Mouse (Mus musculus) T-helper 1 cell (primary cell): ENCODE results near the gene Pepd.

ENCODE experiments used
- in situ Hi-C: fragments of 300-600 bp; cut with MboI, MseI; formaldehyde crosslinking; loops from one replicate; pipeline ENCODE4 v1.15.1; 2025; ENCODE audit warnings: high pct_unique_total_duplicates

Pepd gene

DNA sequence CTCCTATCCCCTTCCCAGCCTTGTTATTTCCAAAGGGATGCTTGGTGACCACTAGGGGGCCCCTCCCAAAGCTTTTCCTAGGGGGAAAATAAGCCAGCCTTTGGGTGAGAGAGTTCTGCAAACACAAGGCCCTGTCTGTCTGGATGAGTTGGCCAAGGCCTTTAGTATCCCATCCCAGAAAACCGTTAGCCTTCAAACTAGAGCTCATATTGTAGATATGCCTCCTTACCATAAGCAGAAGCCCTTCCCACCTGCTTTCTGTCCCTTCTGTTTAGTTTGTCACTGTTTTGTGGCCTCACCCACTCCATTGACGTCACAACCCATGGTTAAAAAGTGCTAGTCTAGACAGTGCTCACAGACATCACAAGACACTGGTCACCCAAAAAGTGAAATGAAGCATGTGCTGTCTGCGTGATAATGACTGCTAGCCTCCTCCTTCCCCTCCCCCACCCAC is 114.7 kb downstream of the Pepd start:
- in situ Hi-C loops = no loop called here

DNA sequence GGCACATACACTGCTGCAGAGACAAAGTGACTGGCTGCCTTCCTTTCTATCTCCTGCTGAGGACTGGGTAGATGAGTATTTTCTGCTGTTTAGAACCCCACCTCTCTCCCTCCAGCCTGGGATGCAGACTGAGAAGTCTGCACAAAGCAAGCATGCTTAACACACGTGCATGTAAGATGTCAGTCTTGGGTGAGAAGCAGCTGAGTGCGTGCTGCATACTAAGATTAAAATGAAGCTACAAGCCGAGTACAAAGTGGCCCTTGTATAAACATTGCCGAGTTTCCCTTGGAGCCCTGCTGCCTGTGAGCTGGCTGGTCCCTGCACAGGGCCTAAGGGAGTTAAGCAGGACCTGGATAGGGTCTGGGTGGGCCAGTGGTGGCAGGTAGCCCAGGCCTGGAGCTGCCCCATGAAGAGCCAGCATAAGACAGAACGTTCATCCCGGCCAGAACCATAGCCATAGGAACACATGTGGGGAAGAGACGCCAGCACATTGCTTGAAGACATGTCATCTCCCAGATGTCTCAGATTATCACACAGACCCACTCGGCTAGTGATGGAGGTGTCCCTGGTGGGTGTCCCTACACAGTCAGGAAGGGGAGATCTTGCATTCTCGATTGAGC is 115.7 kb downstream of the Pepd start:
- in situ Hi-C loops = no loop called here

- in situ Hi-C loops = no loop called here
Observed at GRCm38 (mm10) chr7:35028559-35028958, 116.4 kb downstream of the Pepd start.

GRCm38 (mm10) chr7:35029228-35029627 is 117.0 kb downstream of the Pepd start:
- in situ Hi-C loops = no loop called here

- in situ Hi-C loops = loop anchor here (5.0 kb wide), 1 partner anchor 143 kb away; no protein-coding TSS in a partner anchor
Observed at GRCm38 (mm10) chr7:35029648-35030047, 117.5 kb downstream of the Pepd start.

DNA sequence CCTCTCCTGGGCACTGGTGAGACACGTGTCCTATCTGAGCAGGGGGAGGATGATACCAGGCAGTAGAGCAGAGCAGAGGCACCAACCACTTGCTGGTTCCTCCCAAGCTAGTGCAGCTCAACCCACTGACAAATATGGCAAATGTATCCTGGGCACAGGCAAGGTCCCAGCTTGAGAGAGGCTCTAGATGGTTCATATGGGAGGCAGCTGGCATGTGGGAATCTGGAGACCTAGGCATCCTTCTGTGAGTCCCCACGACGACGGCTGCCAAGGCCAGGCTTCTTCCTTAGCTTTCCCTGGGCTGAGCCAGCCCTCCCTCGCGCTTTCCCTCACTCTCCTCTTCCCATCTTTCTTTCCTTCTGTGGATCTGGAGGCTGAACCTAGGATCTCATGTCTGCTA is 118.4 kb downstream of the Pepd start:
- in situ Hi-C loops = loop anchor here (5.0 kb wide), 1 partner anchor 142 kb away; no protein-coding TSS in a partner anchor

- in situ Hi-C loops = no loop called here
Observed at GRCm38 (mm10) chr7:35035141-35035553, 123.0 kb downstream of the Pepd start.

DNA sequence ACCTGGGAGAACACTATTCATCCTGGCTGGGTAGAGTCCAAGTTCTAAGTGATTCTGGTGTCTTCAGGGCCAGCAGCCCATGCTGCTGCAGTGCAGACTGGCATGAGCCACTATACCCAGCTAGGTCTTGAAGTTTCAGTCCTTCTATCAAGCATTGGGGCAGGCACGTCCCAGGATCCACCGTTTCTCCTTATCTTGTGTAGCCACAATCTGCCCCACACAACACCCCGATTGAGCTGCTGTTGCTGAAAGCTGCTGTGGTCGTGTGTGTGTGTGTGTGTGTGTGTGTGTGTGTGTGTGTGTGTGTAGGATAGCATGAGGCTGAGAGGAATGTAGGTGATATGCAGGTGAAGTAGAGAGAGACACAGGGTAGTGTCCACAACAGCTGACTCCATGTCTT is 123.4 kb downstream of the Pepd start:
- in situ Hi-C loops = no loop called here

DNA sequence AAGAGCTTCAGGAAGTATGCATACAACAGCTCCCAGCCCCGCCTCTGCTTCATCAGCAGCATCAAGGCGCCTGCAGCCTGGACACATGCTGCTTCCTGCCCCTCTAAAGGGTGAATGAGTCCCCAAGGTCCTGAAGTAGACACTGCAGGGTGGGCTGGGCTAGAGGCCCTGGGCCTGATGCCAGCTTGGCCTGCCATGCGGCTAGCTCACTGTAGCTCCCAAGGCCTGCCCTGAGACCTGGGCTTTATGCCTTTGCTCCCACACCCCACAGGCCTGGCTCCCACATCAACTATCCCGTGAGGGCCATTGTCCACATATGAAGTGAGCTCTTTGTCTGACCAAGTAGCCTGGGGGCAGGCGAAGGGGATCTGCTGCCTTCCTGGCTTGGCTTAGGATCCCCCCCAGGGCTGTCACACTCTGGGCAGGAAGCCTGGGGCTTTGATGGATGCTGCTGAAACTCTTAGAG is 124.1 kb downstream of the Pepd start:
- in situ Hi-C loops = no loop called here

GRCm38 (mm10) chr7:35037408-35037807 is 125.2 kb downstream of the Pepd start:
- in situ Hi-C loops = no loop called here

GRCm38 (mm10) chr7:35040176-35040972 is 128.2 kb downstream of the Pepd start:
- in situ Hi-C loops = no loop called here

- in situ Hi-C loops = no loop called here
Observed at GRCm38 (mm10) chr7:35041286-35042208, 129.4 kb downstream of the Pepd start.

GRCm38 (mm10) chr7:35042209-35042554 is 130.0 kb downstream of the Pepd start:
- in situ Hi-C loops = no loop called here

- in situ Hi-C loops = no loop called here
Observed at GRCm38 (mm10) chr7:35042759-35043217, 130.6 kb downstream of the Pepd start.

DNA sequence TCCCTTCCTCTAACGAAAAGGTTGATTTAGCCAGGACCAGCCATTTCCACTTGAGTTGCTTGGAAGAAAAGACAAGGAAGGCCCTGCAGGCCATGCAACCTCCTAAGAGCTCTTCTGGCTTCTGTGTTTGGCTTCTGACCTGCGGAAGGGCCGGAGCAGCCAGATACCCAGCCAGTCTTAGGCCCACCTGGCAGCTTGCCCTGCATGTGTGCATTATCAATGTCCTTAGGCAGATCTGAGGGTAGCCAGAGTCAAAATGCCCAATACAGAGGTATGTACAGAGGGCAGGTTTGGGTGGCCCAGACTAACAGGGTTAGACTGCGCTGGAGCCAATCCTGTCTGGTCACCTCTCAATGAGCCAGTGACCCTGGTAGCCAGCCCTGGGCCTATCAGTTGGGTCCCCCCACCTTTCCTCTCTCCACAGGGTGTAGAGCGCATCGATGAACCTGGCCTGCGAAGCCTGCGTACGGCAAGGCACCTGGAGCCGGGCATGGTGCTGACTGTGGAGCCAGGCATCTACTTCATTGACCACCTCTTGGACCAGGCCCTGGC is 131.2 kb downstream of the Pepd start:
- in situ Hi-C loops = no loop called here

- in situ Hi-C loops = no loop called here
Observed at GRCm38 (mm10) chr7:35044719-35045118, 132.5 kb downstream of the Pepd start.

DNA sequence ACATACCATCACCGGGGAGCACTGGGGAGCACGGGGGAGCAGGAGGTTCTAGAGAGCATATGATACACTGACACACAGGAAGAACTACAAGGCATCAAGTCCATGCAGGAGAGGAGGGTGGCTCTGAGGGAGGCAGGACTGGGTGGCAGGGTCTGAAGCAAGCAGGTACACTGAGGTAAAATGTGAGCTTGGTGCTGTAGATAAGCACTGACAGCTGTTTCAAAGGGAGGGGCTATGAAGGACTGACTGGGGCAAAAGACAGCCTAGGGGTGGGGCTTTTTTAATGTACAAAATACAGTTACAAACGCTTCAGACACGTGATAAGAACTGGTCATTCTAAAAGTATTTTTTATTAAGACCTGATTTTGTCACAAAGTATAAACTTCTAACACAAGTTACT is 133.9 kb downstream of the Pepd start:
- in situ Hi-C loops = no loop called here

DNA sequence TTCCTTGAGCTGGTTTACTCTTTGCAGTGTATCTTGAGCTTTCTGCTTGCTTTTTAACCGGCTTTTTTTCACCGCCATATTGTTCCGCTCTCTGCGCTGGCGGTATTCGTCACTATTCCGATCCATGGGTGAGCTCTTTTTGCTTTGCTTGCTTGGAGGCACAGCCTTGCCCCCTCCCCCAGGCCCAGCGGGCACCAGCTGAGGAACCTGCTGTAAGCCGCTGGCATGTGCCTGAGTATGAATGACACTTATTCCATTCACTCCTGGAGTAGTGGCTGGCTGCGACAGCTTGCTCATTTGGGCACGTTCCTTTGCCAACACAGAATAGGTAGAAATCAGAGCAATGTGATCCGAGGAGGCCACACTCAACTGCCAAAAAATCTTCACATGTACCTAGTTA is 138.4 kb downstream of the Pepd start:
- in situ Hi-C loops = no loop called here

- in situ Hi-C loops = no loop called here
Observed at GRCm38 (mm10) chr7:35053161-35053560, 141.0 kb downstream of the Pepd start.

DNA sequence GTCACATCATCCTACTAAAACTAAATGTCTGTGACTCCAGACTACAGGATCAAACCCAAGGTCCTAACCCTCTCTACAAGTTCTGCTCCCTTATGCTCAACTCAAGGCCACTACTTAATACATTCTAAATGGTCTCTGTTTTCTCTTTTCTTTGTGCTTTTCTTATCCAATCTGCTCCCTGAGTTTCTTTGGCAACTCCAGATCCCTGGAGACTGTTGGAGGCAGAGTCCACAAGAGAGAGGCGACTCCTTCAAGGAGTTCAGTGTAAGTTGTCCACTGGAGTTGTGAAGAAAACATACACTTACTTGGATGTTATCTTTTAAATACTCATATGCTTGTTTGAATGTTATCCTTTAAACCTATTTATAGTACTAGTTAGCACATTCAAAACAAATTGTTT is 142.1 kb downstream of the Pepd start:
- in situ Hi-C loops = no loop called here

GRCm38 (mm10) chr7:35054977-35055618 is 142.9 kb downstream of the Pepd start:
- in situ Hi-C loops = no loop called here
